Mouse (Mus musculus) CD4-positive, CD25-positive, alpha-beta regulatory T cell, adult 9 weeks (primary cell): ENCODE data around the gene Gamt. TPM values are rescaled to one million over a fixed set of nuclear protein-coding genes. Genes with fewer than 3 reads are reported as not detected.

Experiments used
- polyA plus RNA-seq: library from polyadenylated mRNA; unstranded; fragments of 100-300 nt; shearing (Covaris generic); gene quantifications from one replicate; pipeline ENCODE4 v1.2.1, GENCODE M21; 2017

Gene Gamt
- 1.8 TPM for polyA plus RNA-seq

GRCm38 (mm10) chr10:80260642-80261584 is at the start of gene Gamt, which contains the start of gene Dazap1:
Gene Gamt (minus strand): TSS chr10:80261012.
Gene Dazap1 (plus strand): TSS chr10:80261486.

GRCm38 (mm10) chr10:80295618-80296425 is 35.0 kb upstream of the Gamt start, which contains the start of gene Apc2:
Gene Apc2 (plus strand): TSS chr10:80295977.

GRCm38 (mm10) chr10:80292251-80293146 is 31.7 kb upstream of the Gamt start, which contains the start of gene Rps15:
Gene Rps15 (plus strand): TSS chr10:80292453.

GRCm38 (mm10) chr10:80248971-80249640 is 11.7 kb downstream of the Gamt start, which contains the start of gene Ndufs7:
Gene Ndufs7 (plus strand): TSS chr10:80249121.

GRCm38 (mm10) chr10:80226416-80227165 is 34.2 kb downstream of the Gamt start, which contains the start of gene Mum1:
Gene Mum1 (plus strand): TSS chr10:80226434.

Other genes with a start within 250 kb of the Gamt start
- gene Arhgap45, start 244.4 kb downstream of the Gamt start, polyA plus RNA-seq, result 911 TPM
- gene Polr2e, start 221.2 kb downstream of the Gamt start, polyA plus RNA-seq, result 250 TPM
- gene Gpx4, start 213.8 kb downstream of the Gamt start, polyA plus RNA-seq, result 504 TPM
- gene Sbno2, start 155.4 kb downstream of the Gamt start, polyA plus RNA-seq, result 71.4 TPM
- 10.0 TPM for gene Stk11, start 145.2 kb downstream of the Gamt start, polyA plus RNA-seq
- gene Atp5d, start 122.4 kb downstream of the Gamt start, polyA plus RNA-seq, result 362 TPM
- 2.3 TPM for gene Cbarp, start 120.2 kb downstream of the Gamt start, polyA plus RNA-seq
- gene Midn, start 112.7 kb downstream of the Gamt start, polyA plus RNA-seq, result 1.5 TPM
- 293 TPM for gene Cirbp, start 95.0 kb downstream of the Gamt start, polyA plus RNA-seq
- gene 1600002K03Rik, start 88.1 kb downstream of the Gamt start, polyA plus RNA-seq, result 32.8 TPM
- gene Efna2, start 81.5 kb downstream of the Gamt start, polyA plus RNA-seq, result 0.38 TPM
- gene Mum1, start 34.6 kb downstream of the Gamt start, polyA plus RNA-seq, result 130 TPM
- gene Ndufs7, start 11.9 kb downstream of the Gamt start, polyA plus RNA-seq, result 347 TPM
- gene Dazap1, start 474 bp upstream of the Gamt start, polyA plus RNA-seq, result 40.9 TPM
- gene Rps15, start 31.4 kb upstream of the Gamt start, polyA plus RNA-seq, result 1,130 TPM
- gene Apc2, start 35.0 kb upstream of the Gamt start, polyA plus RNA-seq, result 0.33 TPM
- gene 2310011J03Rik, start 59.5 kb upstream of the Gamt start, polyA plus RNA-seq, result 91.4 TPM
- 26.0 TPM for gene Pcsk4, start 68.5 kb upstream of the Gamt start, polyA plus RNA-seq
- not detected for gene Reep6, start 68.9 kb upstream of the Gamt start, polyA plus RNA-seq
- not detected for gene Adamtsl5, start 87.4 kb upstream of the Gamt start, polyA plus RNA-seq
- not detected for gene Plk5, start 95.4 kb upstream of the Gamt start, polyA plus RNA-seq
- 0.21 TPM for gene Mex3d, start 126.6 kb upstream of the Gamt start, polyA plus RNA-seq
- gene Mbd3, start 138.5 kb upstream of the Gamt start, polyA plus RNA-seq, result 25.0 TPM
- 318 TPM for gene Uqcr11, start 145.8 kb upstream of the Gamt start, polyA plus RNA-seq
- gene Tcf3, start 172.6 kb upstream of the Gamt start, polyA plus RNA-seq, result 15.8 TPM
- not detected for gene Onecut3, start 233.8 kb upstream of the Gamt start, polyA plus RNA-seq